Mouse (Mus musculus): ENCODE measurements around the gene Snap29.

Gene Snap29

GRCm38 (mm10) chr16:17474091-17474490, 68.3 kb downstream of the Snap29 start:
- peak; percentile 50 for DNase-seq (ENCODE audit: low spot score)

DNA sequence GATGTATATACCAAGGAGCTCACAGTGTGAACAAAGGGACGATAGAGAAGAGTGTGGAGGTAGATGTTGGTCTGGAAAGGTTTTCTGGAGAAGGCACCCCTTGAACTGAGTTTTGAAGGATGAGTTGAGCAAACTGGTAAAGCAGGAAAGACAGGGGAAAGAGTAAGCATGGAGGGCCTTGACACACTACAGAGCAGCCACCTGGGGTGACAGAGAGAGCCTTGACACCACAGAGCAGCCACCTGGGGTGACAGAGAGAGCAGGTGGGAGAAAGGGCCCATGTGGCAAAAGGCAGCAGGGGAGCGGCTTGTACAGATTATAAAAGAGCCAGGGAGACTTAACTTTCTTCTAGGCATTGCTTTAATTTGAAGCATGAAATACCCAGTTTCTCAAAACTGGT, 69.0 kb downstream of the Snap29 start:
- no peak for DNase-seq (ENCODE audit: low spot score)

DNA sequence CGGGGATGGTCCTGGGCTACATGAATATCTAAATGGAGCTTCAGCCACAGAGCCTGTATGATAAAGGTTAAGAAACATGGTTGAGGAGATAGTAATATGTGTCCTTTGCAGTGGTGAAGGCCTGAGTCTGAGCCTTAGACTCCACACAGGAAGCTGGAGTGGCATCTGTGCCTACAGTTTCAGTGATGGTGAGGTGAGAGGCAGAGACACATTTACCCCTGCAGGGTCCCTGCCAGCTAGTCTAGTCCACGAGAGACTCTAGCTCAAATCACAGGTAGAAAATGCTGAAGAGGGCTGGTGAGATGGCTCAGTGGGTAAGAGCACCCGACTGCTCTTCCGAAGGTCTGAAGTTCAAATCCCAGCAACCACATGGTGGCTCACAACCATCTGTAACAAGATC, 69.5 kb downstream of the Snap29 start:
- no peak for DNase-seq (ENCODE audit: low spot score)

DNA sequence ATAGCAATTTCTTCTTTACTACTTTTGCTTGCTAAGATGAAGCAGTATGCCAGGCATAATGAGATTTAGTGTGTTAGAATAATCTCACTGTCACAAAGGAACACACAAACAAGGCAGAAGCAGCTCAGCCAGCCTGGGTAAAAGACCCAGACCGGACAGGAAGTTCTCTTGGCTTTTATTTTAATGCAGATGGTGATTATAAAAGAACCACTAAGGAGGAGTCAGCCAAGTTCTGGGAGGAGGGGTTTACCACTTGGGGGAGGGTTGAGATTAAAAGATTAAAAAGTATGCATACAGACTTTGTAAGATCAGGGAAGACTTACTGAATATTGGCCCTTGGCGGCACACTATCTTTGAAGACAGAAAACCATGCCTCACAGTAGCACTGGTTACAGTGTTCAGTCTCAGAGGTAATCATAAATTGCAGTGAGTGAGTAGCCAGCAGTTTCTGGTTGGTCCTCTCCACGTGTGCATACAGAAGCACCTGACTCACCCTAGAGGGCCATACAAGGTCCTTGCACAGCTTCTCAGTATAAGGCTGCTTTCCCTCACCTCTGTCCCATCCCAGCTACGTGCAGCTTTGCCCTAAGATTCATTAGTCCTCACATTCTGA, 72.7 kb downstream of the Snap29 start:
- DNase-seq (ENCODE audit: low spot score): no peak
